Mouse (Mus musculus): ENCODE data around the gene Zgrf1.

The Zgrf1 gene

DNA sequence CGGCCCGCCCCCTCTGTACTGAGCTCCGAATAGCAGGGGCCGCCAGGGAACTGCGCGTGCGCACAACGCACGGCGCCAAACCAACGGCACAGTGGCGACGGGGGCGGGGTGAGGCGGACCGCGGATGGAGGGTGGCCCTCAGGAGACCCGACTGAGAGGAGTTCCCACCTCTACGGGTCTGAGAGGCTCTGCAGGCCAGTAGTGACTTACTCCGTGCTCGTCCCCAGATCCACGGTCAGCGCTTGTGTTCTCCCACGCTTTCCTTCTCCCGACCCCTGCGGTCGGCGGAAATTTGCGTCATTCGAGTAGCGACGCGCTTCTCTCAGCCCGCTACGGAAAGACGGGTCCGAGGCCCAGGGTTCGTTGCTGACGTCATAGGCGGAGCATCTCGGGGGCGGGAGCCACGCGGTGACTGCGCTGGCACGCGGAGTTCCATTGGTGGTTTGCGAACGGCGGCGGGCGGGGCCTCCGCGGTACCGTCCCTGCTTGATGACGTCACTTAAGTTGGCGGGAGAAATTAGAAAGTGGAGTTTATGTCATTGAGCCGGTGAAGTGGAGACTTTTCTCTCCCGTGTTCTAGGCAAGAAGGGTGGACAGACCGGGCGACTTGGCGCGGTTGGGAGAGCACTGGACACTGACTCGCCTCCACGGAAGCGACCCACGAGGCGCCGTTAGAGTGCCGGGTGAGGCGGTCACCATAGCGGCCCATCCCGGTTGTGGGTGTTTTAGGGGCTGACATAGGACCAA is at the start of gene Zgrf1, which contains the start of gene Larp7:
Gene Zgrf1, plus strand, starts transcription at position 517 of the 747 bp plus-strand sequence.
Gene Larp7, minus strand, starts transcription at position 377 of the 747 bp plus-strand sequence.
- peak; percentile 96 to 98 for DNase-seq (ENCODE audit: low spot score in 2 of 2)

DNA sequence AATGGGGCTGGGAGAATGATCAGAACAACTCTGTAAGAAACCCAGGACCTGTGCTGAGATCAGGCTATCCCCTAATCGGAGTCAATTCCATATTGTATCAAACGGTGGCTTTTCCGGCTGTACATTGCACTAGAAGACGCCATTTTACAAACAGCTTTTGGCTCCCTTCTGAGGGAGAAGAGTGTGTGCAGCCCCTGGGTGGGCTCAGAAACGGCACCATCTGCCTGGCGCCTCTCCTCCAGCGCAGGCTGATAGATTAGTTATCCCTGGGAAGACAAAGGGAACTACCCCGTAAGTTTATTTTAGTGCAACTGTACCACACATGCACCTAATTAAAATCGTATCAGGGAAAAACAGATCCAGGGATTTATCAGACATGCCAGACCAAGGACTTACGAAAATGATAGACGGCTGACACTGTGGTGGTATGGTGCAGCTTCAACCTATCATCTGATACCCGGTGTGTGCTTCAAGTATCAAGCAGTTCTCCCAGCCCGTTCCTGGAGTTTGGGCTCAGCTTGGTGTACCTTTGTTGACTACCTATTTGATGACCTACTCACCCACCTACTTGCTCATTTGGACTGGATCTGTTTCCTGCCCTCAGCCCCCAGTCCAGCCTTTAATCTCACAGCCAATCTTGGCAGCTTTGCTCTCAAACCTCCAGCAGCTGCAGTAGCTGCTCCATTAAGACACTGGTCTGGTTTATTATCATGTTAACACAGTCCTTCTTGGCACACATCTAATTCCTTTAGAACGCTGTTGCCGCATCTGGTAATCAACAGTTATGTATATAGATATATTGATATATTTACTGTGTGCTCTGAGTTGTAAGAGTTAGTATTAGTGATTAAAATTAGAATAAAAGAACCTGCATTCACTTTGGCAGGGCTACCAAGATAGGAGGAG is 45.2 kb upstream of the Zgrf1 start:
- DNase-seq (ENCODE audit: low spot score in 2 of 2) = no peak

- no peak for DNase-seq (ENCODE audit: low spot score in 2 of 2)
Measured at GRCm38 (mm10) chr3:127511786-127512746, 41.2 kb upstream of the Zgrf1 start.

DNA sequence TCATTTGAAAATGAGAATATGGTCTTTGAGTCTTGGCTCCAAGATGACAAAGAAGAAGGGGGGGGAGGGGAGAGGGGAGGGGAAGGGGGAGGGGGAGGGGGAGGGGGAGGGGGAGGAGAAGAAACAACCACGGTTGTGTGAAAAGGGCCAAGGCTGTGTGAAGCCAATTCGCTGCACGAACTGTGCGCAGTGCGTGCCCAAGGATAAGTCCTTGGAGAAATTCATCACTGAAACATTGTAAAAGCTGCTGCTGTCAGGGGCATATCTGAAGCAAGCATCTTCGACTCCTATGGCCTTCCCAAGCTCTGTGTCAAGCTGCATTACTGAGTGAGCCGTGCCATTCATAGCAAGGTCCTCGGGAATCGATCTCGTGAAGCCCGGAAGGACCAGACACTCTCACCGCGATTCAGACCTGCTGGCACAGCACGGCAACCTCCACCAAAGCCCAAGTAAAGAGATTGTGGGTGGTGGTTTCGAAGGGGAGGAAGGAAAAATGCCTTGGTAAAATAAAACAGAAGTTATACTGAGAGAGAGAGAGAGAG is 40.4 kb upstream of the Zgrf1 start:
- DNase-seq (ENCODE audit: low spot score in 2 of 2) = no peak

DNA sequence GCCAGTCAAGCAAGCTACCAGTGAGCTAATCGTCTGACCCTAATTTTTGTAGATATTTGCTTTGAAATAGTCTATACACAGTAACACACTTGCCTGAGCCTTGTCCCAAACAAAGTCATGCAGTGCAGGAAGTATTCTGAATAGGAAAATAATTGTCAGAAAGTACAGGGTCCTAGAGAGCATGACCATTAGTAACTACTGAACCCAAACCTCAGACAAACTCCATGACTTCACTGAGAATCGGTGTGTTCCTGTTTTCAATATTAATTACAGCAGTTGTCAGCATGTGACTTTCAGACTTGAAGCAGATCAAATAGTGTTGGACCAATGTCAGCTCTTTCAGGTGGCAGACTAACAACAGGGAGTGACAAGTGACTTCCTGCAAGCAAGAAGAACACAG is 39.6 kb upstream of the Zgrf1 start:
- DNase-seq (ENCODE audit: low spot score in 2 of 2) = no peak

DNA sequence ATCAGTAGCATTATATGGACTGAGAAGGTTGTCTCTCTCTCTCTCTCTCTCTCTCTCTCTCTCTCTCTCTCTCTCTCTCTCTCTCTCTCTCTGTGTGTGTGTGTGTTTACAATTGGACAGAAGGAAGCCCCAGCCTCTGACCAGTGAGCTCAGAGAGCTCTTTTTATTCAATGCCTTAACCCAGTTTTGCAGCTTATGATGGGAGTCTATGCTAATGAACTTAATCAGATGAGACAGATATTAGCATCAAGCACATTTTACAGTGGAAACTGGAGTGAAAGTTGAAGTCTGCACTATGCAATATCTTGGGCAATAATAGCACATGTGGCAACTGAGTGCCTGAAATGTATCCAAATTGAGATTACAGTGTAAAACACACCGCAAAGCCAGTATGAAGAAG is 38.0 kb upstream of the Zgrf1 start:
- DNase-seq (ENCODE audit: low spot score in 2 of 2) = no peak

DNA sequence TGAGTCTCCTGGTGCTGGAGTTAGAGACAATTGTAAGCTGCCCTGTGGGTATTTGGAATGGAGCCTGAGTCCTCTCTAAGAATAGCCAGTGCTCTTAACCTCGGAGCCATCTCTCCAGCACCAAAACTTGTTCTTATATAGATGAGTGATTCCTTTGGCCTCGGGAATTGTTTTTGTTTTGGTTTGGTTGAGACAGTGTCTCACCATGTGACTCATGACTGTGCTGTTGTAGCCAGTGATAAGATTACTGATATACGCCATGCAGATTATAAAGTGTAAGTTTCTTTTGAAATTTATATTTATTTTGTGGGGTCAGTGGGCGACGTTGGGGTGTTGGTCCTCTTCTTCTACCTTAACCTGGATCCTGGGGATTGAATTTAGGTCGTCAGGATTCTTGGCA is 33.0 kb upstream of the Zgrf1 start:
- no peak for DNase-seq (ENCODE audit: low spot score in 2 of 2)

- DNase-seq (ENCODE audit: low spot score in 2 of 2) = no peak
Measured at GRCm38 (mm10) chr3:127521156-127521555, 32.1 kb upstream of the Zgrf1 start.

- no peak for DNase-seq (ENCODE audit: low spot score in 2 of 2)
Measured at GRCm38 (mm10) chr3:127525188-127525819, 28.0 kb upstream of the Zgrf1 start.

DNA sequence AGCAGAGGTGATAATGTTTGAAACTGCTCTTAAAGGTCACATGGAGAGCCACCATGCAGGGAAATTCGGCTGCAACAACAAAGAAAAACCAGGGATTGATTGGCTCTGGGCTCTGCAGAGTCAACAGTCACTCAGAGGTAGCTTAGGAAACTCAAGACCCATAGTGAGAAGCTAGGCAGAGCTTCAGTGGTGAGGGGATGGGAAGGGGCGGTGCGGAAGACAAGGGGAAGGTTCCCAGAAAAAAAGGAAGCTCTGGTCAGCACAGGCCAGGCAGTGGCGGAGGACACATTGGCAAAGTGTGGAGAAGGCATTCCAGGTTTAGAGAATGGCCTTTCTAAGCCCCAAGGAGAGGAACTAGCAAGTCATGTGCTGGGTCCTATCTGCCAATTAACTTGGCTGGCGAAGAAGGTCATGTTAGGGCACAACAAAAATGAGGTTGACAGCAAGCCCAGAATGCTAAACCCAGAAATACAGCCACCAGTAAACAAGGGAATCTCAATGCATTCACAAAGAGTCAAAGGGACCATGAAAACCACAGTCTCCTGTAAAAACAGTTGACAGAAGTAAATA is 25.7 kb upstream of the Zgrf1 start:
- DNase-seq (ENCODE audit: low spot score in 2 of 2) = no peak

GRCm38 (mm10) chr3:127529210-127529609 is 24.1 kb upstream of the Zgrf1 start:
- DNase-seq (ENCODE audit: low spot score in 2 of 2) = no peak

DNA sequence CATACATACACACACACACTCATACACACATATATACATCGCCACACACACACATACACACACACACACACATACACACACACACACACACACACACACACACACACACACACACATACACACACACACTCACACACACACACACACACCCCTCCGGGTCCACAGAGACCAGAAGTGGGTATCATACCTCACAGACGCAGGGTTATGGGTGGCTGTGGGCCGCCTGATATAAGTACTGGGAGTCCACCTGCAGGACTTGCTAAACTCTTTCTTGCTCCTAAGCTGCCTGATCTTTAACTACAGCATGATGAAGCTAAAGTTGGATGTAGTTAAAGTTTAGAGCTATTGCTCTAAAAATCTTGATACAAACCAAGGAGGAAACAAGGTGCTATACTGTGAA is 23.5 kb upstream of the Zgrf1 start:
- no peak for DNase-seq (ENCODE audit: low spot score in 2 of 2)

DNA sequence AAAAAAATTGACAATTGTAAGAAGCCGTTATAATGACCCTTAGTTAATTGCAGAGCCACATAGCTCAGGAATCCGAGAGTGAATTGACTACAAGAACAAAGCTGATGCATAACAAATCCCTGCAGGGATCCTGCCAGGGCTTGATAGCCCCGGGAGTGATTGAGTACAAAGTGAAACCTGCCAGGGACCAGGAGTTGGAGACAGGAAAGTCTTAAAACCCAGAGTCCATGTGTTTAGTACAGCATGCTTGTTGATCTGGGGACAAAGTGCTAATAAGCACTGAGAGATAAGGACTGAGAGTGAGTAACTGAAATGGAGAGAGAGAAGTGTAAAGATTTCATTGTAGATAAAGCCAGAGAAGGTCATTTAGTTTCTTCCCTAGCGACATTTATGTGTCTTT is 23.0 kb upstream of the Zgrf1 start:
- DNase-seq (ENCODE audit: low spot score in 2 of 2) = no peak

DNA sequence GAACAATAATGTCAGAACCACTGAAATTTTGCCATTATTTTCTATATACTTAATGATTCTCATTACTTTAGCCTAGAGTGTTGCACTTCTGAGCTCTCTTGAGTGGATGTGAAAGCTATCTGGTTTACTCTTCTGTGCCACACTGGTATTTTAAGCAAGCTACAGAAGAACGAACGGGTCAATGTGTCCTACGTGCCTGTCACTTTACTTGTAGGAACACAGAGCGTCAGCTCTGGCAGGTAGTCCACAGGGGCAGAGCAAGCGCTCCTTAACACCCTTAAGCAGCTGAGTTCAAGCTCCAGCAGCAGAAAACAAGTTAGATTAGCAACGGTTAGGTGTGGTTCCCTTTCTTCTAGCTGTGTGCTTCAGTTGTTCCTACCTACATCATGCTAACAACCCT is 14.1 kb upstream of the Zgrf1 start:
- DNase-seq (ENCODE audit: low spot score in 2 of 2) = no peak

- no peak for DNase-seq (ENCODE audit: low spot score in 2 of 2)
Measured at GRCm38 (mm10) chr3:127543976-127544375, 9.3 kb upstream of the Zgrf1 start.

GRCm38 (mm10) chr3:127544610-127545121 is 8.6 kb upstream of the Zgrf1 start:
- no peak for DNase-seq (ENCODE audit: low spot score in 2 of 2)

- no peak for DNase-seq (ENCODE audit: low spot score in 2 of 2)
Measured at GRCm38 (mm10) chr3:127547882-127548281, 5.4 kb upstream of the Zgrf1 start.

GRCm38 (mm10) chr3:127552434-127552972 is 786 bp upstream of the Zgrf1 start:
- no peak for DNase-seq (ENCODE audit: low spot score in 2 of 2)

DNA sequence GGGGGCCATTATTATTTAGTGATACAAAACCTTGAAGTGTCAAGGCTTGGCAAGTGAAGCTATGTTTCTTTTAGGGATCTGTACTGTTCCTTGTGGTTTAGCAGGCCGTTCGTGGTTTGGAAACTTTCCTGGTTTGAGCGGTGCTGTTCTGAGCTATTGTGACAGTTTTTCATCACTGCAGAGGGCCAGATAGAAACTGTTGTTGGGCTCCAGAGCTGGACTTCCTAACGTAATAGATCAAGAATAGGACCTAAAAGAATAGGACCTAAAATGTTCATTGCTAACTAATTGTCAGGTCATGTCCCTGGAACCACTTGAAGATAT is 393 bp downstream of the Zgrf1 start:
- DNase-seq (ENCODE audit: low spot score in 2 of 2) = no peak

DNA sequence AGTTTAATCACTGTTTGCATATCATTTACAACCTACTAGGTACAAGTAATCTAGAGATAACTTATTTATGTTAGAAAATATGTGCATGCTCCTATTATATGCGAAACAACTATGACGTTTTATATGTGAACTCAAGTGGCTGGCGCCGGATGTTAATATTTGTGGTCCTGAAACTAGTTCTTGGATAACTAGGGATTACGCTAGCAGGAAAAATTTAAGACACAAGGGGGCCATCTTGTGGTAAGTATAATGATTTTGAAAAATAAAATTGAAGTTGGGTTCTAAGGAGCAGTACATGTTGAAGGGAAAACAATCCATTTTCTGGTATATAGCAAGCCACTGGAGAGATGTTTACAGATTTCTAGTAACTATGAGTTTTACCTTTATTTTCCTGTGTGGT is 1.4 kb downstream of the Zgrf1 start:
- no peak for DNase-seq (ENCODE audit: low spot score in 2 of 2)

Measured in frontal cortex, postnatal 25 days (tissue).